Mouse (Mus musculus) cerebellum, adult 11 months (tissue): Measurements from ENCODE around the gene Zfp612.

Experiments
- DNase-seq: peaks from one replicate; pipeline ENCODE4 v3.0.0; 2022

Gene Zfp612

DNA sequence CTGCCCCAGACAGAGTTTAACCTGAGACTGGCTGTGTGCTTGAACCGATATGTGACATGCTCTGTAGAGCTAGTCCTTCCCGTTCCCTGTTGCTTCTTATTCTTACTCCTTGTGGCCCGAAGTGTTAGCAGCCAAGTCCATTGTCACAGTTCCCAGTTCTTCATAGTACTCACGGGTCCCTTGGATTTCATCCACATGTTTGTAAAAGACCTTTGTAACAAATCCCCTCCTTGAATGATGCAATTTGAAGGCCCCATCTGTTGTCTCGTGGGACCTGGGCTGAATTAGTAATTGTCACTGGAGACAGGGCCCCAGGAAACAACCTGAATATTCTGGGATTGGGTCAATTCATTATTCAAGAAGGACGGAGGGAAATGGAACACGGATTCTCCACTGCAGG, 56.0 kb downstream of the Zfp612 start:
- DNase-seq: no peak

DNA sequence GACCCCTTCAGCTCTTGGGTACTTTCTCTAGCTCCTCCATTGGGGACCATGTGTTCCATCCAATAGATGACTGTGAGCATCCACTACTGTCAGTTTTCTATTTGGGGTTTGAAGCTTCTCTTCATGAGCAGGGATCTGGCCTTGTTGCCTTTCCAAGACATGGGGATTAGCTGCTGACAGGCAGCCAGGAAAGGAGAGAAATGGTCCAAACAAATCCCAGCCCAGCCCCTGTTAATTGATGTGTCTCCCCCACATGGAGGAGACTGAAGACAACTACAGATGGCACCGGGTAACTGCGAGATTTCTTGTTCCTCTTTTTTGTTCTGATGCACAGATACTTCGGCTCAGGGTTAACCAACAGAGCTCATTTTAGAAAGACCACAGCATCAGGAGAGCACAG, 60.6 kb downstream of the Zfp612 start:
- no peak for DNase-seq

DNA sequence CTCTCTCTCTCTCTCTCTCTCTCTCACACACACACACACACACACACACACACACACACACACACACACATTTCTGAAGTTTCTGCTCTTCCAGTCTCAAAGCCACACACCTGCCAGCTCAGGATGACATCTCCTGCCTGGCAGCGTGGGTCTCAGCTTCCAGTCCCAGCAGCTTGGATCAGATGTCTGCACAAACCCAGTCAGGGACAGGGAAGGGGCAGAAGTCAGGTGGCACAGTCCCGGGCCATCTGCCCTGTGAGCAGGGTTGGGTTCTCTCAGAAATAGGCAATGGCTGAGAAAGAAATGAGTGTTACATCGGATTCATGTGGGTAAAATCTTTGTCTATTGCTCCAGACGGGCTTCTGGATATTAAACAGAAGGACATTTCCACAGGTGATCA, 61.2 kb downstream of the Zfp612 start:
- DNase-seq: no peak
